Mouse (Mus musculus) left cerebral cortex, adult 8-10 months (tissue): ENCODE data around the gene Pde9a. TPM values are rescaled to one million over a fixed set of nuclear protein-coding genes. Genes with fewer than 3 reads are reported as not detected.

Experiments
- DNase-seq, 2 experiments: peaks; one replicate each; pipeline ENCODE4 v3.0.0; 2022; ENCODE audit warnings: low spot score in 2 of 2
- total RNA-seq, 4 experiments: library from RNA; stranded (reverse); gene quantifications; 2 replicates each; pipeline ENCODE4 v1.2.4; 2022

The Pde9a gene
- total RNA-seq, 4 experiments from 2014 or later, result 20.1 to 29.5 (median 22.2) TPM

- no peak for DNase-seq
Measured at GRCm38 (mm10) chr17:31466854-31467253, 80.8 kb downstream of the Pde9a start.

GRCm38 (mm10) chr17:31468496-31468895 is 82.5 kb downstream of the Pde9a start:
- DNase-seq, result no peak

GRCm38 (mm10) chr17:31470766-31471418 is 84.9 kb downstream of the Pde9a start:
- no peak for DNase-seq

- DNase-seq, result no peak
Measured at GRCm38 (mm10) chr17:31474388-31474787, 88.4 kb downstream of the Pde9a start.

- DNase-seq, result no peak
Measured at GRCm38 (mm10) chr17:31478606-31479005, 92.6 kb downstream of the Pde9a start.

- DNase-seq, result no peak
Measured at GRCm38 (mm10) chr17:31479108-31479844, 93.3 kb downstream of the Pde9a start.

- no peak for DNase-seq
Measured at GRCm38 (mm10) chr17:31486616-31487198, 100.7 kb downstream of the Pde9a start.

- DNase-seq, result no peak
Measured at GRCm38 (mm10) chr17:31487433-31488060, 101.5 kb downstream of the Pde9a start.

GRCm38 (mm10) chr17:31491355-31491754 is 105.3 kb downstream of the Pde9a start:
- no peak for DNase-seq

GRCm38 (mm10) chr17:31492416-31492815 is 106.4 kb downstream of the Pde9a start:
- peak; percentile 49 to 60 for DNase-seq

GRCm38 (mm10) chr17:31494989-31495388 is 109.0 kb downstream of the Pde9a start:
- DNase-seq, result no peak

GRCm38 (mm10) chr17:31497726-31498125 is 111.7 kb downstream of the Pde9a start:
- no peak for DNase-seq

GRCm38 (mm10) chr17:31499725-31500124 is 113.7 kb downstream of the Pde9a start:
- DNase-seq, result no peak

- no peak for DNase-seq
Measured at GRCm38 (mm10) chr17:31500416-31500815, 114.4 kb downstream of the Pde9a start.

- no peak for DNase-seq
Measured at GRCm38 (mm10) chr17:31500908-31501307, 114.9 kb downstream of the Pde9a start.

GRCm38 (mm10) chr17:31502261-31502927 is 116.4 kb downstream of the Pde9a start:
- DNase-seq, result no peak

- DNase-seq, result no peak
Measured at GRCm38 (mm10) chr17:31503337-31503736, 117.3 kb downstream of the Pde9a start.

- DNase-seq, result no peak
Measured at GRCm38 (mm10) chr17:31503936-31504335, 117.9 kb downstream of the Pde9a start.

GRCm38 (mm10) chr17:31505013-31505412 is 119.0 kb downstream of the Pde9a start:
- DNase-seq, result no peak

GRCm38 (mm10) chr17:31506282-31506681 is 120.3 kb downstream of the Pde9a start:
- DNase-seq, result no peak

GRCm38 (mm10) chr17:31510944-31511343 is 124.9 kb downstream of the Pde9a start:
- DNase-seq, result no peak
